Mouse (Mus musculus) heart, embryonic 10.5 days (tissue): ENCODE measurements around the gene AK157302. TPM values are rescaled to one million over a fixed set of nuclear protein-coding genes. Genes with fewer than 3 reads are reported as not detected.
"Not testable (repeated sequence)": the region's sequence is repeated elsewhere in the genome, so short reads cannot be mapped to it uniquely, and the experiment has no call there.

ENCODE experiments used
- DNase-seq: peaks from one replicate; pipeline ENCODE4 v3.0.0-alpha.2; 2017; ENCODE audit warnings: low spot score
- H3K27ac ChIP-seq: fragments of 300-500 bp; sonication (generic); 2 replicates; pipeline ENCODE4 v1.5.1; 2016; ENCODE audit warnings: mild to moderate bottlenecking
- H3K27me3 ChIP-seq: fragments of 300-500 bp; sonication (generic); 2 replicates; pipeline ENCODE4 v1.6.1; 2016; ENCODE audit warnings: mild to moderate bottlenecking; ENCODE audit not compliant: poor library complexity, insufficient read depth, severe bottlenecking
- H3K36me3 ChIP-seq: fragments of 300-500 bp; sonication (generic); 2 replicates; pipeline ENCODE4 v1.6.1; 2016; ENCODE audit warnings: mild to moderate bottlenecking, moderate library complexity
- H3K4me1 ChIP-seq: fragments of 300-500 bp; sonication (generic); 2 replicates; pipeline ENCODE4 v1.6.1; 2016; ENCODE audit warnings: mild to moderate bottlenecking
- H3K4me3 ChIP-seq: fragments of 300-500 bp; sonication (generic); 2 replicates; pipeline ENCODE4 v1.5.1; 2016; ENCODE audit warnings: mild to moderate bottlenecking, moderate library complexity
- H3K9me3 ChIP-seq: fragments of 300-500 bp; sonication (generic); 2 replicates; pipeline ENCODE4 v1.6.1; 2016; ENCODE audit warnings: mild to moderate bottlenecking, moderate library complexity
- WGBS: fragments of 180-500 bp; shearing (Covaris S2); methylation state at CpG from one replicate; pipeline ENCODE4 v1.1.7; 2016; 5-methylcytosine and 5-hydroxymethylcytosine counted together
- microRNA counts: library from miRNA; unstranded; fragments of <30 nt; microRNA quantifications from one replicate; lab custom pipeline; 2017
- microRNA-seq: library from miRNA; unstranded; fragments of <30 nt; microRNA quantifications from one replicate; pipeline ENCODE4, GENCODE M21; 2017
- polyA plus RNA-seq: library from polyadenylated mRNA; unstranded; fragments of >200 nt; fragmentation: Nextera tagmentation; extraction: Ambion mirVana; gene quantifications from 2 replicates; pipeline ENCODE4 v1.2.1, GENCODE M21; 2016

AK157302 gene
- polyA plus RNA-seq, 1 experiment from 2014 or later: 0.21 TPM

- DNase-seq: peak; percentile 78
- not testable (repeated sequence) for H3K4me1 ChIP-seq, H3K36me3 ChIP-seq, H3K9me3 ChIP-seq, H3K27me3 ChIP-seq
- Histone ChIP-seq H3K27ac (peak within 1 kb of the TSS; percentile 84), H3K4me3 (peak within 1 kb of the TSS; percentile 71)
- 5% methylated on average over 27 of the region's 31 CpGs for WGBS
Observed at GRCm38 (mm10) chr13:21478759-21479670, 16.0 kb upstream of the AK157302 start, which contains the start of the genes Zkscan4 and Gm10065. Zkscan4 (plus strand) TSS chr13:21478907. Gm10065 (minus strand) TSS chr13:21479441.

GRCm38 (mm10) chr13:21486881-21487280, 8.1 kb upstream of the AK157302 start:
- H3K27me3 ChIP-seq: no peaks in the 10 kb centered on the region
- H3K4me1 ChIP-seq: no peaks in the 10 kb centered on the region
- DNase-seq: no peak
- H3K4me3 ChIP-seq: no peak overlapping the region
- peaks cover 8% of the 10 kb centered on the region for H3K36me3 ChIP-seq
- 81% methylated on average over 1 of the region's 1 CpGs for WGBS
- H3K27ac ChIP-seq: no peak overlapping the region
- H3K9me3 ChIP-seq: no peaks in the 10 kb centered on the region

- Histone ChIP-seq H3K27me3 (no peaks in the 10 kb centered on the region), H3K4me1 (no peaks in the 10 kb centered on the region), H3K9me3 (no peaks in the 10 kb centered on the region), H3K36me3 (no peaks in the 10 kb centered on the region), H3K4me3 (no peak overlapping the region), H3K27ac (no peak overlapping the region)
- 86% methylated on average over 5 of the region's 5 CpGs for WGBS
- DNase-seq: no peak
Observed at GRCm38 (mm10) chr13:21492847-21493246, 2.2 kb upstream of the AK157302 start.

- DNase-seq, H3K27ac ChIP-seq, H3K36me3 ChIP-seq, H3K9me3 ChIP-seq, H3K4me3 ChIP-seq, H3K27me3 ChIP-seq, H3K4me1 ChIP-seq: not testable (repeated sequence)
- 90% methylated on average over 17 of the region's 17 CpGs for WGBS
Observed at GRCm38 (mm10) chr13:21501182-21501581, 6.2 kb downstream of the AK157302 start, which contains the start of gene Gm11273. Gm11273 (minus strand) TSS chr13:21501418.

GRCm38 (mm10) chr13:21502296-21502695, 7.3 kb downstream of the AK157302 start:
- H3K36me3 ChIP-seq: no peaks in the 10 kb centered on the region
- H3K9me3 ChIP-seq: no peaks in the 10 kb centered on the region
- H3K4me1 ChIP-seq: 0 out of 2 replicates have a peak, but pooled peaks cover 3% of the 10 kb centered on the region
- H3K4me3 ChIP-seq: no peak overlapping the region
- no peak for DNase-seq
- WGBS: 84% methylated on average over 5 of the region's 5 CpGs
- H3K27me3 ChIP-seq: no peaks in the 10 kb centered on the region
- H3K27ac ChIP-seq: no peak overlapping the region

GRCm38 (mm10) chr13:21506221-21506649, 11.2 kb downstream of the AK157302 start:
- Histone ChIP-seq H3K27ac (peak overlapping the region; percentile 86), H3K4me3 (peak overlapping the region; percentile 65), H3K4me1 (0 out of 2 replicates have a peak, but pooled peaks cover 3% of the 10 kb centered on the region), H3K27me3 (no peaks in the 10 kb centered on the region), H3K36me3 (no peaks in the 10 kb centered on the region), H3K9me3 (no peaks in the 10 kb centered on the region)
- WGBS: under 1% methylated on average over 21 of the region's 21 CpGs
- DNase-seq: peak; percentile 97

- no peak for DNase-seq
- H3K36me3 ChIP-seq: peaks cover 19% of the 10 kb centered on the region
- peaks cover 3% of the 10 kb centered on the region; the same call in 1 of the 2 replicates for H3K4me1 ChIP-seq
- no peaks in the 10 kb centered on the region for H3K9me3 ChIP-seq
- WGBS: 48% methylated on average over 7 of the region's 7 CpGs
- H3K27me3 ChIP-seq: no peaks in the 10 kb centered on the region
- no peak overlapping the region; the same call in 1 of the 2 replicates for H3K27ac ChIP-seq
- peak overlapping the region; percentile 98 for H3K4me3 ChIP-seq
Observed at GRCm38 (mm10) chr13:21530136-21530535, 35.1 kb downstream of the AK157302 start.

GRCm38 (mm10) chr13:21530781-21531201, 35.8 kb downstream of the AK157302 start, which contains the start of gene Zkscan8:
Zkscan8 (minus strand) TSS chr13:21531120.
- Histone ChIP-seq H3K36me3 (peaks cover 12% of the 10 kb centered on the region), H3K27me3 (no peaks in the 10 kb centered on the region), H3K4me1 (peaks cover 3% of the 10 kb centered on the region; the same call in 1 of the 2 replicates), H3K4me3 (peak within 1 kb of the TSS; percentile 98), H3K27ac (peak within 1 kb of the TSS; percentile 99), H3K9me3 (no peaks in the 10 kb centered on the region)
- peak; percentile 96 for DNase-seq
- under 1% methylated on average over 39 of the region's 39 CpGs for WGBS

- no peak for DNase-seq
- Histone ChIP-seq H3K4me3 (no peak within 1 kb of the TSS), H3K27ac (no peak within 1 kb of the TSS), H3K36me3 (no peaks in the 10 kb centered on the region), H3K9me3 (no peaks in the 10 kb centered on the region), H3K4me1 (no peaks in the 10 kb centered on the region), H3K27me3 (no peaks in the 10 kb centered on the region)
- 39% methylated on average over 1 of the region's 1 CpGs for WGBS
Observed at GRCm38 (mm10) chr13:21542708-21543107, 47.7 kb downstream of the AK157302 start, which contains the start of gene Olfr1366. Olfr1366 (minus strand) TSS chr13:21542808.

MicroRNA genes within 50 kb of the gene (microRNA counts, 519-probe panel; counts per million panel counts)
- microRNA mmu-miR-1896 (lab: Ali Mortazavi, UCI): 4,001 counts per million, percentile 21 among the panel's probes with 10 or more counts

Small RNA genes within 50 kb of the gene (microRNA-seq; reads per million reads assigned to microRNA genes)
- gene Mir1896: not detected

Other genes with a start within 250 kb of the AK157302 start
- gene Gpx5, start 202.5 kb upstream of the AK157302 start, polyA plus RNA-seq: not detected in 2 replicates
- gene Gpx6, start 183.1 kb upstream of the AK157302 start, polyA plus RNA-seq: not detected in 2 replicates
- gene Olfr1367, start 148.3 kb upstream of the AK157302 start, polyA plus RNA-seq: not detected in 2 replicates
- 8.9 and 12.5 TPM in 2 replicates for gene Zscan12, start 132.4 kb upstream of the AK157302 start, polyA plus RNA-seq
- gene Zkscan3, start 92.5 kb upstream of the AK157302 start, polyA plus RNA-seq: 69.4 and 78.6 TPM in 2 replicates
- gene Pgbd1, start 54.2 kb upstream of the AK157302 start, polyA plus RNA-seq: 2.5 and 2.9 TPM in 2 replicates
- gene Zscan26, start 41.5 kb upstream of the AK157302 start, polyA plus RNA-seq: 22.7 and 27.5 TPM in 2 replicates
- 2.0 and 2.4 TPM in 2 replicates for gene Nkapl, start 26.7 kb upstream of the AK157302 start, polyA plus RNA-seq
- 2.0 and 2.1 TPM in 2 replicates for gene Zkscan4, start 16.3 kb upstream of the AK157302 start, polyA plus RNA-seq
- gene Gm10065, start 15.8 kb upstream of the AK157302 start, polyA plus RNA-seq: not detected in 2 replicates
- gene Gm11273, start 6.2 kb downstream of the AK157302 start, polyA plus RNA-seq: 9.0 and 11.6 TPM in 2 replicates
- gene Zkscan8, start 35.9 kb downstream of the AK157302 start, polyA plus RNA-seq: 5.3 and 7.3 TPM in 2 replicates
- 0.05 and 0.07 TPM in 2 replicates for gene Olfr1366, start 47.6 kb downstream of the AK157302 start, polyA plus RNA-seq
- 0.04 TPM in 1 of 2 replicates, not detected in the other for gene Olfr1535, start 64.7 kb downstream of the AK157302 start, polyA plus RNA-seq
- gene Olfr1364, start 86.5 kb downstream of the AK157302 start, polyA plus RNA-seq: not detected in 2 replicates
- not detected in 2 replicates for gene Olfr1362, start 118.8 kb downstream of the AK157302 start, polyA plus RNA-seq
- not detected in 2 replicates for gene Olfr11, start 147.3 kb downstream of the AK157302 start, polyA plus RNA-seq
- gene Olfr1361, start 168.2 kb downstream of the AK157302 start, polyA plus RNA-seq: not detected in 2 replicates
- gene Olfr1360, start 182.2 kb downstream of the AK157302 start, polyA plus RNA-seq: not detected in 2 replicates
- gene Olfr1359, start 202.9 kb downstream of the AK157302 start, polyA plus RNA-seq: not detected in 2 replicates
- 1.4 TPM in 1 of 2 replicates, not detected in the other for gene Hist1h2bl, start 220.9 kb downstream of the AK157302 start, polyA plus RNA-seq
- gene Hist1h2ai, start 221.2 kb downstream of the AK157302 start, polyA plus RNA-seq: 6.3 and 11.7 TPM in 2 replicates
- gene Hist1h3h, start 222.4 kb downstream of the AK157302 start, polyA plus RNA-seq: 3.7 and 3.8 TPM in 2 replicates
- gene Hist1h2bm, start 226.8 kb downstream of the AK157302 start, polyA plus RNA-seq: 2.4 and 3.7 TPM in 2 replicates
- 2.0 TPM in 1 of 2 replicates, not detected in the other for gene Hist1h4j, start 239.8 kb downstream of the AK157302 start, polyA plus RNA-seq